Mouse (Mus musculus) frontal cortex, postnatal 25 days (tissue): ENCODE data around the gene Parp16.
"Not testable (repeated sequence)": the region's sequence is repeated elsewhere in the genome, so short reads cannot be mapped to it uniquely, and the experiment has no call there.

Source experiments
- DNase-seq, 2 experiments: peaks; one replicate each; pipeline ENCODE4 v3.0.0; 2022; ENCODE audit warnings: low spot score in 2 of 2

Gene Parp16

GRCm38 (mm10) chr9:65178336-65179213 lies 16.6 kb upstream of the Parp16 start:
- DNase-seq, result no peak

GRCm38 (mm10) chr9:65179817-65180624 lies 15.1 kb upstream of the Parp16 start:
- DNase-seq, result no peak

- DNase-seq, result peak; percentile 81 to 83
Measured at GRCm38 (mm10) chr9:65188599-65188998, 6.6 kb upstream of the Parp16 start.

GRCm38 (mm10) chr9:65190306-65190705 lies 4.8 kb upstream of the Parp16 start:
- no peak for DNase-seq

- no peak for DNase-seq
Measured at GRCm38 (mm10) chr9:65191389-65191754, 3.8 kb upstream of the Parp16 start.

GRCm38 (mm10) chr9:65191755-65192469 lies 3.2 kb upstream of the Parp16 start:
- no peak for DNase-seq

GRCm38 (mm10) chr9:65193214-65193613 lies 1.9 kb upstream of the Parp16 start:
- no peak for DNase-seq

- DNase-seq, result no peak
Measured at GRCm38 (mm10) chr9:65195621-65195981, 448 bp downstream of the Parp16 start.

- no peak for DNase-seq
Measured at GRCm38 (mm10) chr9:65195982-65196737, 1.0 kb downstream of the Parp16 start.

- peak; percentile 82 to 94 for DNase-seq
Measured at GRCm38 (mm10) chr9:65196738-65197569, 1.8 kb downstream of the Parp16 start.

- no peak for DNase-seq
Measured at GRCm38 (mm10) chr9:65197826-65198225, 2.7 kb downstream of the Parp16 start.

- no peak for DNase-seq
Measured at GRCm38 (mm10) chr9:65199723-65200122, 4.6 kb downstream of the Parp16 start.

GRCm38 (mm10) chr9:65200606-65201005 lies 5.5 kb downstream of the Parp16 start:
- DNase-seq, result no peak

- DNase-seq, result no peak
Measured at GRCm38 (mm10) chr9:65201021-65201380, 5.8 kb downstream of the Parp16 start.

GRCm38 (mm10) chr9:65201381-65202164 lies 6.4 kb downstream of the Parp16 start:
- peak; percentile 55 to 58 for DNase-seq

- DNase-seq, result no peak
Measured at GRCm38 (mm10) chr9:65202165-65202754, 7.1 kb downstream of the Parp16 start.

- DNase-seq, result no peak
Measured at GRCm38 (mm10) chr9:65205049-65205815, 10.1 kb downstream of the Parp16 start.

GRCm38 (mm10) chr9:65207041-65207815 lies 12.1 kb downstream of the Parp16 start:
- DNase-seq, result not testable (repeated sequence)
